Mouse (Mus musculus) cortical plate, adult 2 months (tissue): ENCODE data around the gene Nbea.

ENCODE experiments used
- CTCF ChIP-seq: fragments of 200-500 bp; IDR thresholded peaks from 2 replicates; pipeline ENCODE4 v1.5.1; 2011; ENCODE audit warnings: mild to moderate bottlenecking, control low read depth, low read length; ENCODE audit not compliant: insufficient read depth; ENCODE audit errors: extremely low read depth
- POLR2A ChIP-seq: fragments of 200-500 bp; IDR thresholded peaks from 2 replicates; pipeline ENCODE4 v1.6.1; 2011; ENCODE audit warnings: mild to moderate bottlenecking, low read length, control low read depth; ENCODE audit not compliant: insufficient read depth; ENCODE audit errors: extremely low read depth

- TF ChIP-seq POLR2A = no peak
- no peak for TF ChIP-seq CTCF
Observed at GRCm38 (mm10) chr3:55785981-55786725, 397.3 kb downstream of the Nbea start.
